Mouse (Mus musculus): ENCODE data around the gene Prcc. TPM values are rescaled to one million over a fixed set of nuclear protein-coding genes. Genes with fewer than 3 reads are reported as not detected.
A peak's percentile ranks its signal among the peaks of the same experiment; 100 is the strongest.

Gene Prcc
- polyA plus RNA-seq (2016; fragmentation: Nextera tagmentation; extraction: Ambion mirVana): 19.7 and 20.6 TPM in 2 replicates

GRCm38 (mm10) chr3:87885281-87886003 is at the start of gene Prcc:
Gene Prcc (minus strand): TSS chr3:87885608.
- Histone ChIP-seq H3K9me3 (no peaks in the 10 kb centered on the region), H3K27me3 (replicated peaks; ENCODE audit: low read depth, poor library complexity, severe bottlenecking) (no peaks in the 10 kb centered on the region), H3K27ac (replicated peaks) (peak within 1 kb of the TSS; percentile 93), H3K4me1 (peaks cover 18% of the 10 kb centered on the region), H3K36me3 (replicated peaks) (peaks cover 25% of the 10 kb centered on the region), H3K4me3 (peak within 1 kb of the TSS; percentile 94)
- peak; percentile 89 for DNase-seq (ENCODE audit: low spot score)
- WGBS: under 1% methylated on average over 33 of the region's 33 CpGs

- no peak for DNase-seq (ENCODE audit: low spot score)
- H3K4me3 ChIP-seq: no peak overlapping the region
- H3K27me3 ChIP-seq (replicated peaks; ENCODE audit: low read depth, poor library complexity, severe bottlenecking): no peaks in the 10 kb centered on the region
- H3K27ac ChIP-seq (replicated peaks): no peak overlapping the region
- peaks cover 91% of the 10 kb centered on the region for H3K36me3 ChIP-seq (replicated peaks)
- WGBS: 80% methylated on average over 4 of the region's 4 CpGs
- H3K9me3 ChIP-seq: no peaks in the 10 kb centered on the region
- H3K4me1 ChIP-seq: peaks cover 31% of the 10 kb centered on the region
These were observed 49.8 kb upstream of the Prcc start for GRCm38 (mm10) chr3:87935201-87935600.

DNA sequence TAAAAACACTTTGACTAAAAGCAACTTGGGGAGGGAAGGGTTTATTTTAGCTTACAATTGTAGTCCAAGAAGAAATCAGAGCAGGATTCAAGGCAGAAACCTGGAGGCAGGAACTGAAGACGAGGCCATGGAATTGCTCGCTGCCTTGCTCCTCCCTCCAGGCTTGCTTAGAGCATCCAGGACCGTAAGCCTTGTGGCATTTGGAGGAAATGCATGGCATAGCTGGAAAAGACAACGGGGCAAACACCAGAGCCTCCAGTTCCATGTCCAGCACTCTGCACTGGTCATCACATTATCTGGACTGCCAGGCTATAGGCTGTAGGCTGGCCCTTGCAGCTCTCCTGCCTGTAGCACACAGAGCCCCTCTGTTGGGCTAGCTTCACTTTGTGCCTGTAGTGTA is 49.1 kb upstream of the Prcc start:
- Histone ChIP-seq H3K27ac (replicated peaks) (no peak overlapping the region), H3K4me3 (0 out of 2 replicates have a peak overlapping the region, but pooled peaks have one; percentile 3), H3K4me1 (peaks cover 35% of the 10 kb centered on the region), H3K27me3 (replicated peaks; ENCODE audit: low read depth, poor library complexity, severe bottlenecking) (no peaks in the 10 kb centered on the region), H3K36me3 (replicated peaks) (peaks cover 84% of the 10 kb centered on the region), H3K9me3 (no peaks in the 10 kb centered on the region)
- no peak for DNase-seq (ENCODE audit: low spot score)
- 75% methylated on average over 4 of the region's 4 CpGs for WGBS

DNA sequence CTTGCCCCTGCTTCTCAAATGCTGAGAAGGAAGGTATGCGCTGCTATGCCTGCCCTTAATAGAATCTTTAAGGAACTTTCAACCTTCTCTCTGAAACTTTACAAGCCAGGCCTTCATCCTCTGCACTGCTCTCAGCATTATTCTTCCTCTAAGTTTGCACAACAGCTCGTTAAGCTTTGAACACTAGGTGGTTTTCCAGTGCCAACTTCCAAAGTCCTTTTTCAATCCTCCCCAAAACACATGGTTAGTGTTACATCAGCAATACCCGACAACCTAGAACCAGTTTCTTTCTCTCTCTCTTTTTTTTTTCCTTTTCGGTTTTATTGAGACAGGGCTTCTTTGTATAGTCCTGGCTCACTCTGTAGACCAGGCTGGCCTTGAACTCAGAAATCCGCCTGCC is 48.6 kb upstream of the Prcc start:
- DNase-seq (ENCODE audit: low spot score): no peak
- peaks cover 80% of the 10 kb centered on the region for H3K36me3 ChIP-seq (replicated peaks)
- H3K4me1 ChIP-seq: peaks cover 39% of the 10 kb centered on the region
- H3K4me3 ChIP-seq: no peak overlapping the region
- H3K27me3 ChIP-seq (replicated peaks; ENCODE audit: low read depth, poor library complexity, severe bottlenecking): no peaks in the 10 kb centered on the region
- WGBS: 84% methylated on average over 5 of the region's 5 CpGs
- no peaks in the 10 kb centered on the region for H3K9me3 ChIP-seq
- H3K27ac ChIP-seq (replicated peaks): no peak overlapping the region

GRCm38 (mm10) chr3:87930078-87930795 is 44.8 kb upstream of the Prcc start, which contains the start of the genes Isg20l2 and Rrnad1:
Gene Isg20l2 (plus strand): TSS chr3:87930314.
Gene Rrnad1 (minus strand): TSS chr3:87930717.
- H3K4me3 ChIP-seq: peak within 1 kb of the TSS; percentile 96
- peaks cover 40% of the 10 kb centered on the region for H3K4me1 ChIP-seq
- no peaks in the 10 kb centered on the region for H3K9me3 ChIP-seq
- DNase-seq (ENCODE audit: low spot score): peak; percentile 98
- H3K27me3 ChIP-seq (replicated peaks; ENCODE audit: low read depth, poor library complexity, severe bottlenecking): no peaks in the 10 kb centered on the region
- peaks cover 69% of the 10 kb centered on the region for H3K36me3 ChIP-seq (replicated peaks)
- WGBS: under 1% methylated on average over 78 of the region's 78 CpGs
- H3K27ac ChIP-seq (replicated peaks): peak within 1 kb of the TSS; percentile 95

GRCm38 (mm10) chr3:87929341-87930077 is 44.1 kb upstream of the Prcc start:
- Histone ChIP-seq H3K36me3 (replicated peaks) (peaks cover 69% of the 10 kb centered on the region), H3K9me3 (no peaks in the 10 kb centered on the region), H3K4me1 (peaks cover 37% of the 10 kb centered on the region), H3K27me3 (replicated peaks; ENCODE audit: low read depth, poor library complexity, severe bottlenecking) (no peaks in the 10 kb centered on the region), H3K27ac (replicated peaks) (peak overlapping the region; percentile 95), H3K4me3 (peak overlapping the region; percentile 96)
- WGBS: 9% methylated on average over 26 of the region's 26 CpGs
- DNase-seq (ENCODE audit: low spot score): no peak

DNA sequence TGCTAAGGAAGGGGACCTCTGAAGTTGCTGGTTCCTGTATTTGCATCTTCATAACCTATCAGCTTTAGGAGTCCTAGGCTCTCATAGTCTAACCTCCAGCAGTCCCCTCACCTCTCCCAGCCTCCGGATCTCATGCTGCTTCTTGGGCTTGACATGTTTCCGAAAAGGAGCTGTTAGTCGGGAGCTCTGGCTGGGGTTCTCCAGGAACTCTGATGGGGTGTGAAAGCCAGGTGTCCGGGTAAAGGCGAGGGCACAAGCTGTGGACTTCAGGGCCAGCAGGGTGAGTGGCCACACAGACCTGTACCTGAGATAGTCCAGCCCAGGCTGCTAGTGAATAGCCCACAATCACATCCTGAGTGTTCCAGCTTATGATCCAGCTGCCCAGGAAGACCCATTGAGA is 42.0 kb upstream of the Prcc start:
- 95% methylated on average over 5 of the region's 5 CpGs for WGBS
- no peak for DNase-seq (ENCODE audit: low spot score)
- Histone ChIP-seq H3K9me3 (no peaks in the 10 kb centered on the region), H3K27me3 (replicated peaks; ENCODE audit: low read depth, poor library complexity, severe bottlenecking) (no peaks in the 10 kb centered on the region), H3K36me3 (replicated peaks) (peaks cover 69% of the 10 kb centered on the region), H3K27ac (replicated peaks) (no peak overlapping the region), H3K4me3 (no peak overlapping the region), H3K4me1 (peaks cover 32% of the 10 kb centered on the region)

- Histone ChIP-seq H3K4me3 (no peak overlapping the region), H3K4me1 (peaks cover 19% of the 10 kb centered on the region), H3K9me3 (no peaks in the 10 kb centered on the region), H3K27me3 (replicated peaks; ENCODE audit: low read depth, poor library complexity, severe bottlenecking) (no peaks in the 10 kb centered on the region), H3K27ac (replicated peaks) (no peak overlapping the region), H3K36me3 (replicated peaks) (peaks cover 65% of the 10 kb centered on the region)
- 90% methylated on average over 7 of the region's 7 CpGs for WGBS
- no peak for DNase-seq (ENCODE audit: low spot score)
These were observed 39.6 kb upstream of the Prcc start for GRCm38 (mm10) chr3:87924996-87925395.

DNA sequence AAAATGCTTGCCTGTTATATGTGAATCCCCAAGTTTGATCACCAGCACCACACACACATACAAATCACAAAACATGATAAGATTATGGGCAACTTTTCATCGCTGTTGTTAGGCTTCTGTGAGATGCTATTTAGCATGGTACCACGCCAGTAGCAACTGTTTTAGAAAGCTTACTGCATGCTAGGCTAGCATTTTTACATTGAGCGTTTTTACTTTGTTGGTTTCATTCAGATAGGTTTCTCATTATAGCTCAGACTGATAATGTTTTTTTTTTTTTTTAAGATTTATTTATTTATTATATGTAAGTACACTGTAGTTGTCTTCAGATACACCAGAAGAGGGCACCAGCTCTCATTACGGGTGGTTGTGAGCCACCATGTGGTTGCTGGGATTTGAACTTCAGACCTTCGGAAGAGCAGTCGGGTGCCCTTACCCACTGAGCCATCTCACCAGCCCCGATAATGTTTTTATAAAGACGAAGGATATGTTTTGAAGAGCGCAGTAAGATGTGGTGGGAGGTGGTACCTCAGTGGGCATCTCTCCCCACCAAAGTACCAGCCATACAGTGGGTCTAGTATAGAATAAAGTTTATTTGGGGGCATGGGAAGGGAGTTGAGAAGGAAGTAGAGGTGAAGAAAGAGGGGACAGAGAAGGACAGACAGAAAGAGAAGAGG is 35.0 kb upstream of the Prcc start:
- H3K27me3 ChIP-seq (replicated peaks; ENCODE audit: low read depth, poor library complexity, severe bottlenecking): no peaks in the 10 kb centered on the region
- 0 out of 2 replicates have a peak overlapping the region, but pooled peaks have one; percentile 84 for H3K27ac ChIP-seq (replicated peaks)
- H3K36me3 ChIP-seq (replicated peaks): peaks cover 63% of the 10 kb centered on the region
- DNase-seq (ENCODE audit: low spot score): no peak
- no peaks in the 10 kb centered on the region for H3K9me3 ChIP-seq
- 67% methylated on average over 9 of the region's 9 CpGs for WGBS
- H3K4me3 ChIP-seq: peak overlapping the region; percentile 66
- H3K4me1 ChIP-seq: peaks cover 10% of the 10 kb centered on the region

DNA sequence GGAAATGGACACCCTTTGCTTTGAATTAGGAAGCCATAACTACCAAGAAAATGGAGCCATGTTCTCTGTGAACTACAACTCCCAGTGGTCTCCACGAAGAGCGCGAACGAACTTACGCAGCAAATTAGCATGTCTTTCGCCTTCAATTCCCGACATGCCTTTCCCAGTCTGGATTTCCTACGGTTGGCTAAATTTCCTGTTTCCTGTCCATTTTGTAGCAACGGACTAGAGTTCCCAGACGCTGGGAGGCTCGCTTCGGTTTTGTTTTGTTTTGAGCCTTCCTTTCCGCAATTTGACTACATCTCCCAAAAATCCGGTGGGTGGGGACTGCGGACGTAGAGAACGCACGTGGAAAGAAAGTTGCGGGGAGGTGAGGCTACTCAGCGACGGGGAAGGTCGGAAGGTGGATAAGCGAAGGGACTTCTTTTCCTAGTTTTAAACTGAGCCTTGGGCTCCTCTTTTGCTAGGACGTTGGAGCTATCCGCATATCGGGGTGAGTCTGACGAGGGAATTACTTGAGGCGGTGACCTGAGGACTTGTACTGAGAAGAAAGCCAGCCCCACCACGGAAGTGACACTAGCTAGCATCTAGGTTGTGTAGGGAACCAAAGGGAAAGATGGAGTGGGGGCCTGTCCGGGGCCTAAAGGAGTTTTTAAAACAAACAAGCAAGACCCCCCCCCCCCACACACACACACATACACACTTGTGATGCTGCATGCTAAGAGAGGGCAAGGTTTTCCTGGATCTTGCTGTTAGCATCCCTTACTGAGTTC is 34.1 kb upstream of the Prcc start, which contains the start of gene Mrpl24:
Mrpl24 (plus strand) TSS at position 171 of the 773 bp plus-strand sequence.
- Histone ChIP-seq H3K36me3 (replicated peaks) (peaks cover 63% of the 10 kb centered on the region), H3K27me3 (replicated peaks; ENCODE audit: low read depth, poor library complexity, severe bottlenecking) (no peaks in the 10 kb centered on the region), H3K27ac (replicated peaks) (peak within 1 kb of the TSS; percentile 84), H3K4me1 (peaks cover 10% of the 10 kb centered on the region), H3K9me3 (no peaks in the 10 kb centered on the region), H3K4me3 (peak within 1 kb of the TSS; percentile 66)
- peak; percentile 81 for DNase-seq (ENCODE audit: low spot score)
- WGBS: under 1% methylated on average over 30 of the region's 30 CpGs

DNA sequence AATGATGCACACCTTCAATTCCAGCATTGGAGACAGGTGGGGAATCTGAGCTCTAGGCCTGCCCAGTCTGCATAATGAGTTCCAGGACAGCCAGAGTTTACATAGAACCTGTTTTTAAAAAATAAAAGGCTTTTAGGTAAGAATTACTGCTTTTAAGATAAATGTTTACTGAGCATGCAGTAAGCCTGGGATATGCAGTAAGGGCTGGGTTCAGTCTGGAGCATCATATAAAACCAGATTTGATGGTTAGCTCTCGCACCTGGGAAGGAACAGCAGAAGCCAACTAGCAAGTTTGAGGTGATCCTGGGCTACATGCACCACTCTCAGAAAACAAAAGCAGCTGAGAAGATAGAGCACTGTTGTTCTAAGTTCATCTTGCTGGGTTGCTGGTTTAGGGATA is 33.1 kb upstream of the Prcc start:
- Histone ChIP-seq H3K27me3 (replicated peaks; ENCODE audit: low read depth, poor library complexity, severe bottlenecking) (no peaks in the 10 kb centered on the region), H3K36me3 (replicated peaks) (peaks cover 63% of the 10 kb centered on the region), H3K4me1 (peaks cover 10% of the 10 kb centered on the region), H3K4me3 (peak overlapping the region; percentile 66; the same call in 1 of the 2 replicates), H3K9me3 (no peaks in the 10 kb centered on the region), H3K27ac (replicated peaks) (no peak overlapping the region)
- 92% methylated on average over 1 of the region's 1 CpGs for WGBS
- DNase-seq (ENCODE audit: low spot score): no peak
